Mouse (Mus musculus): ENCODE results near the gene Cybrd1. TPM values are rescaled to one million over a fixed set of nuclear protein-coding genes. Genes with fewer than 3 reads are reported as not detected.

Gene Cybrd1
- 1 to 10 TPM; 2.6 to 7.7 (median 4.7) TPM for total RNA-seq (2022)

- no peak for DNase-seq (ENCODE audit: low spot score in 2 of 2)
Observed at GRCm38 (mm10) chr2:71117797-71118708, at the start of gene Cybrd1. Gene Cybrd1 (plus strand): TSS chr2:71117923.

- DNase-seq (ENCODE audit: low spot score in 2 of 2) = no peak
Observed at GRCm38 (mm10) chr2:71071601-71072000, 46.1 kb upstream of the Cybrd1 start.

- DNase-seq (ENCODE audit: low spot score in 2 of 2) = no peak
Observed at GRCm38 (mm10) chr2:71073330-71073729, 44.4 kb upstream of the Cybrd1 start.

- no peak for DNase-seq (ENCODE audit: low spot score in 2 of 2)
Observed at GRCm38 (mm10) chr2:71073828-71074227, 43.9 kb upstream of the Cybrd1 start.

GRCm38 (mm10) chr2:71082416-71082815 is 35.3 kb upstream of the Cybrd1 start:
- peak; percentile 51 to 64 for DNase-seq (ENCODE audit: low spot score in 2 of 2)

- no peak for DNase-seq (ENCODE audit: low spot score in 2 of 2)
Observed at GRCm38 (mm10) chr2:71083454-71084193, 34.1 kb upstream of the Cybrd1 start.

- no peak for DNase-seq (ENCODE audit: low spot score in 2 of 2)
Observed at GRCm38 (mm10) chr2:71089766-71090165, 28.0 kb upstream of the Cybrd1 start.

GRCm38 (mm10) chr2:71090660-71091445 is 26.9 kb upstream of the Cybrd1 start:
- no peak for DNase-seq (ENCODE audit: low spot score in 2 of 2)

- no peak for DNase-seq (ENCODE audit: low spot score in 2 of 2)
Observed at GRCm38 (mm10) chr2:71096170-71096569, 21.6 kb upstream of the Cybrd1 start.

- no peak for DNase-seq (ENCODE audit: low spot score in 2 of 2)
Observed at GRCm38 (mm10) chr2:71102621-71103291, 15.0 kb upstream of the Cybrd1 start.

GRCm38 (mm10) chr2:71103292-71103680 is 14.4 kb upstream of the Cybrd1 start:
- no peak for DNase-seq (ENCODE audit: low spot score in 2 of 2)

GRCm38 (mm10) chr2:71104696-71105095 is 13.0 kb upstream of the Cybrd1 start:
- DNase-seq (ENCODE audit: low spot score in 2 of 2) = no peak

- no peak for DNase-seq (ENCODE audit: low spot score in 2 of 2)
Observed at GRCm38 (mm10) chr2:71105469-71106215, 12.1 kb upstream of the Cybrd1 start.

GRCm38 (mm10) chr2:71107225-71107624 is 10.5 kb upstream of the Cybrd1 start:
- no peak for DNase-seq (ENCODE audit: low spot score in 2 of 2)

GRCm38 (mm10) chr2:71108541-71108940 is 9.2 kb upstream of the Cybrd1 start:
- no peak for DNase-seq (ENCODE audit: low spot score in 2 of 2)

GRCm38 (mm10) chr2:71113489-71114171 is 4.1 kb upstream of the Cybrd1 start:
- DNase-seq (ENCODE audit: low spot score in 2 of 2) = no peak

- no peak for DNase-seq (ENCODE audit: low spot score in 2 of 2)
Observed at GRCm38 (mm10) chr2:71116151-71116550, 1.6 kb upstream of the Cybrd1 start.

GRCm38 (mm10) chr2:71120844-71121243 is 3.1 kb downstream of the Cybrd1 start:
- DNase-seq (ENCODE audit: low spot score in 2 of 2) = peak; percentile 37 to 68

- DNase-seq (ENCODE audit: low spot score in 2 of 2) = no peak
Observed at GRCm38 (mm10) chr2:71121406-71121805, 3.7 kb downstream of the Cybrd1 start.

Data from layer of hippocampus, adult 8-10 months (tissue).